Mouse (Mus musculus): Measurements from ENCODE around the gene Shisa8. TPM values are rescaled to one million over a fixed set of nuclear protein-coding genes. Genes with fewer than 3 reads are reported as not detected.

Shisa8 gene
- polyA plus RNA-seq, 1 experiment = 0.89 TPM

- Histone ChIP-seq H3K9me3 (no peaks in the 10 kb centered on the region), H3K36me3 (replicated peaks; ENCODE audit: low read length) (no peaks in the 10 kb centered on the region), H3K27me3 (replicated peaks) (peaks cover 79% of the 10 kb centered on the region), H3K4me1 (peaks cover 43% of the 10 kb centered on the region), H3K4me3 (replicated peaks) (no peak overlapping the region)
- TF ChIP-seq GATA1 (IDR thresholded peaks at IDR 0.05; ENCODE audit: borderline replicate concordance, low read length) (no peak), FLI1 (IDR thresholded peaks at IDR 0.05; ENCODE audit: low read length) (no peak)
Measured at GRCm38 (mm10) chr15:82215332-82216046, 2.9 kb upstream of the Shisa8 start.

- TF ChIP-seq GATA1 (IDR thresholded peaks at IDR 0.05; ENCODE audit: borderline replicate concordance, low read length) (no peak), FLI1 (IDR thresholded peaks at IDR 0.05; ENCODE audit: low read length) (no peak)
- Histone ChIP-seq H3K9me3 (no peaks in the 10 kb centered on the region), H3K4me3 (replicated peaks) (no peak overlapping the region), H3K27me3 (replicated peaks) (peaks cover 82% of the 10 kb centered on the region), H3K4me1 (peaks cover 33% of the 10 kb centered on the region), H3K36me3 (replicated peaks; ENCODE audit: low read length) (peaks cover 11% of the 10 kb centered on the region)
Measured at GRCm38 (mm10) chr15:82213222-82213621, 607 bp upstream of the Shisa8 start.

- H3K4me1 ChIP-seq = peaks cover 30% of the 10 kb centered on the region
- TF ChIP-seq GATA1 (IDR thresholded peaks at IDR 0.05; ENCODE audit: borderline replicate concordance, low read length) (no peak), FLI1 (IDR thresholded peaks at IDR 0.05; ENCODE audit: low read length) (no peak)
- H3K4me3 ChIP-seq (replicated peaks) = peak overlapping the region; percentile 88
- H3K27me3 ChIP-seq (replicated peaks) = peaks cover 76% of the 10 kb centered on the region
- no peaks in the 10 kb centered on the region for H3K9me3 ChIP-seq
- H3K36me3 ChIP-seq (replicated peaks; ENCODE audit: low read length) = peaks cover 22% of the 10 kb centered on the region
Measured at GRCm38 (mm10) chr15:82211911-82212751, 484 bp downstream of the Shisa8 start.

- peaks cover 67% of the 10 kb centered on the region for H3K27me3 ChIP-seq (replicated peaks)
- H3K4me3 ChIP-seq (replicated peaks) = peak overlapping the region; percentile 44
- H3K4me1 ChIP-seq = peaks cover 27% of the 10 kb centered on the region
- no peak for TF ChIP-seq GATA1 (IDR thresholded peaks at IDR 0.05; ENCODE audit: borderline replicate concordance, low read length)
- TF ChIP-seq FLI1 (IDR thresholded peaks at IDR 0.05; ENCODE audit: low read length) = no peak
- H3K9me3 ChIP-seq = no peaks in the 10 kb centered on the region
- peaks cover 30% of the 10 kb centered on the region for H3K36me3 ChIP-seq (replicated peaks; ENCODE audit: low read length)
Measured at GRCm38 (mm10) chr15:82211281-82211680, 1.3 kb downstream of the Shisa8 start.

GRCm38 (mm10) chr15:82210801-82211200 is 1.8 kb downstream of the Shisa8 start:
- H3K36me3 ChIP-seq (replicated peaks; ENCODE audit: low read length) = peaks cover 35% of the 10 kb centered on the region
- H3K4me1 ChIP-seq = peaks cover 27% of the 10 kb centered on the region
- H3K9me3 ChIP-seq = no peaks in the 10 kb centered on the region
- no peak for TF ChIP-seq GATA1 (IDR thresholded peaks at IDR 0.05; ENCODE audit: borderline replicate concordance, low read length)
- TF ChIP-seq FLI1 (IDR thresholded peaks at IDR 0.05; ENCODE audit: low read length) = no peak
- no peak overlapping the region for H3K4me3 ChIP-seq (replicated peaks)
- H3K27me3 ChIP-seq (replicated peaks) = peaks cover 63% of the 10 kb centered on the region

- peaks cover 49% of the 10 kb centered on the region for H3K27me3 ChIP-seq (replicated peaks)
- peaks cover 48% of the 10 kb centered on the region for H3K36me3 ChIP-seq (replicated peaks; ENCODE audit: low read length)
- H3K4me1 ChIP-seq = peaks cover 27% of the 10 kb centered on the region
- no peak for TF ChIP-seq GATA1 (IDR thresholded peaks at IDR 0.05; ENCODE audit: borderline replicate concordance, low read length)
- no peak for TF ChIP-seq FLI1 (IDR thresholded peaks at IDR 0.05; ENCODE audit: low read length)
- H3K4me3 ChIP-seq (replicated peaks) = no peak overlapping the region
- no peaks in the 10 kb centered on the region for H3K9me3 ChIP-seq
Measured at GRCm38 (mm10) chr15:82209295-82210050, 3.1 kb downstream of the Shisa8 start.

- H3K4me1 ChIP-seq = peaks cover 27% of the 10 kb centered on the region
- H3K27me3 ChIP-seq (replicated peaks) = peaks cover 41% of the 10 kb centered on the region
- TF ChIP-seq GATA1 (IDR thresholded peaks at IDR 0.05; ENCODE audit: borderline replicate concordance, low read length) (no peak), FLI1 (IDR thresholded peaks at IDR 0.05; ENCODE audit: low read length) (no peak)
- no peak overlapping the region for H3K4me3 ChIP-seq (replicated peaks)
- peaks cover 60% of the 10 kb centered on the region for H3K36me3 ChIP-seq (replicated peaks; ENCODE audit: low read length)
- H3K9me3 ChIP-seq = no peaks in the 10 kb centered on the region
Measured at GRCm38 (mm10) chr15:82208307-82208706, 4.3 kb downstream of the Shisa8 start.

GRCm38 (mm10) chr15:82207504-82208219 is 5.0 kb downstream of the Shisa8 start:
- peaks cover 66% of the 10 kb centered on the region for H3K36me3 ChIP-seq (replicated peaks; ENCODE audit: low read length)
- H3K4me1 ChIP-seq = peaks cover 26% of the 10 kb centered on the region

GRCm38 (mm10) chr15:82207105-82207459 is 5.5 kb downstream of the Shisa8 start:
- Histone ChIP-seq H3K27me3 (replicated peaks) (peaks cover 28% of the 10 kb centered on the region), H3K9me3 (no peaks in the 10 kb centered on the region), H3K36me3 (replicated peaks; ENCODE audit: low read length) (peaks cover 72% of the 10 kb centered on the region), H3K4me1 (peaks cover 20% of the 10 kb centered on the region), H3K4me3 (replicated peaks) (no peak overlapping the region)
- TF ChIP-seq GATA1 (IDR thresholded peaks at IDR 0.05; ENCODE audit: borderline replicate concordance, low read length) (no peak), FLI1 (IDR thresholded peaks at IDR 0.05; ENCODE audit: low read length) (no peak)

More at GRCm38 (mm10) chr15:82207504-82208219, 5.0 kb downstream of the Shisa8 start:
- Histone ChIP-seq H3K4me3 (replicated peaks) (no peak overlapping the region), H3K27me3 (replicated peaks) (peaks cover 34% of the 10 kb centered on the region), H3K9me3 (no peaks in the 10 kb centered on the region)
- no peak for TF ChIP-seq GATA1 (IDR thresholded peaks at IDR 0.05; ENCODE audit: borderline replicate concordance, low read length)
- no peak for TF ChIP-seq FLI1 (IDR thresholded peaks at IDR 0.05; ENCODE audit: low read length)

Data from megakaryocyte, embryonic 14.5 days (primary cell).